Mouse (Mus musculus) left cerebral cortex, postnatal 25 days (tissue): ENCODE data around the gene Cdk5rap2. TPM values are rescaled to one million over a fixed set of nuclear protein-coding genes. Genes with fewer than 3 reads are reported as not detected.
A peak's percentile ranks its signal among the peaks of the same experiment; 100 is the strongest.

Experiments used
- DNase-seq, 2 experiments: peaks; one replicate each; pipeline ENCODE4 v3.0.0; 2022; ENCODE audit warnings: low spot score in 2 of 2, mixed read lengths in 1 of 2
- intact Hi-C: fragments of 180-260 bp; cut with DNase I; formaldehyde crosslinking; loops from one replicate; pipeline ENCODE4 v1.15.1; 2025
- total RNA-seq, 2 experiments: library from RNA; stranded (reverse); gene quantifications; 2 replicates each; pipeline ENCODE4 v1.2.3; 2021

The Cdk5rap2 gene
- total RNA-seq, 2 experiments from 2014 or later = 7.0 to 8.9 TPM

DNA sequence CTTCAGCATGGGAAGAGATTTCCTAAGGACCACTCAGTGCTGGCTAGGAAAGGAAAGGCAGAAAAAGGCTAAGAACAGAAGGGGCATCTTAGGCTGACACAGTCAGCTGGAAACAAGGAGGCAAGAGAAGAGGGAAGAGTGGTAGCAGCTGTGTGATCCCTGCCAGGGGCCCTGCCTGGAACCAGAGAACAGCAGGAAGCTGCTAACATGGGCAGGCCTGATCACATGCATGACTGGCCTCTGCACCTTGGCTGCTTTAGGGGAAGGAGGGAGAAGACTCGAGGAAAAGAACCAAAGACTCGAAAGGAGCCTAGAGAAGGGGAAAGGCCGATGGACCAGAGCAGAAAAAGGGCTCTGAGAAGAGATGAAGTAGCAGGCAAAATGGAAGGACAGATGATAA lies 188.4 kb downstream of the Cdk5rap2 start:
- no peak for DNase-seq
- intact Hi-C loops = loop anchor here (5.0 kb wide), 1 partner anchor 35 kb away; no protein-coding TSS in a partner anchor

DNA sequence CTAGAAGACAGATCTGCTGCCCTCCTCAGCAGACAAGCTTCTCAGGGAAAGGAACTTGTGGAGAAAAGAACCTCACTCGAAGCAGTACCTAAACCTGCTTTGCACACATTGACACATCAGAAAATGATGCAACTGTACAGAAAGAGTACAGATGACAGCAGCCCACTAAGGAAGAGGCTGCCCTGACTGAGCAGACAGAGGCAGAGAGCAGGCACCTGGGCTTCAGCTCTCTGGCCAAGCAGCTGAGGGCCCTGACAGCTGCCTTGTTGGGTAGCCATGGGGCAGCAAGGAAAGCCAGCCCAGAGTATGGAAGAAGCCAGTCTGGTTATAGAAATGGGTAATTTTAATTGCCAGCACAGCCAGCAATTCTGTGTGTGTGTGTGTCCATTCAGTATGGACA lies 188.9 kb downstream of the Cdk5rap2 start:
- intact Hi-C loops = loop anchor here (5.0 kb wide), 1 partner anchor 36 kb away; no protein-coding TSS in a partner anchor
- no peak for DNase-seq

DNA sequence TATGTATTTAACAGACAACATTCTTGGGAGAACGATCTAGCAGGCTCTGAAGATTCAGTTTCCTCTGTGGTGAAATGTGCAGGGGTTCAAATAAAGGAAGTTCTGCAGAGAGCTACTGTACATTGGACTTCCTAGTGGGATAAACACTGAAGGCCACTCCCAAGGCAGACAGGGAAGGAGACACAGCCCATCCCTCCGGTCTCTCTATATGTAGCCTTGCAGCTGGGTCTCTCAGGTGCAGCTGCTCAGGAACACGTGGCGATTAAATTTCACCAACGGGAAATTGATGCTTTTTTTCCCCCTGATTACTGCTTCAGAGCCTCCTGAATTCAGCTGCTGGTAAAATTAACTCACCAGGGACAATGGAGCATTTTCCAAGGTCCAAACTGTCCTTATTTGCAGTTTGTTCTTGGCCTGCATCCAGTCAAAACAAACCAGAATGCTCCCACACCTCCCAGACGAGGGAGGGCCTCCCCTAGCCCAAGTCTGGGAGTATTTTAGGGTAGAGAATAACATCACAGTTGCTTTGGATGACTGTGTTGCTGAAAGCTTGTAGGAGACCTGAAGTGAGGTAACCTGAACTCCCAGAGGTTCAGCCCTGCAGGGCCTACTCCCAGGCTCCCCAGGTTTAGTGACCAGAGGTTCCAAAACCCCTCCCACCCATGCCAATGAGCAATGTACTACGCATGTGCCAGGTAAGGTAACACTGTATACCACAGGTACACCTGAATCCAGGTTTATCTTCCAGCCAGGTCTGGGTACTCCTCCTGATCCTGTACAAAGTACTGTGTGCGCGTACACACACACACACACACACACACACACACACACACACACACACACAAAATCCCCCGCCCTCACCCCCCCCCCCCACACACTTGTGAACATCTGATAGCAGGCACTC lies 189.7 kb downstream of the Cdk5rap2 start:
- DNase-seq = peak; percentile 49 to 79
- intact Hi-C loops = loop anchor here (5.0 kb wide), 1 partner anchor 37 kb away; no protein-coding TSS in a partner anchor

DNA sequence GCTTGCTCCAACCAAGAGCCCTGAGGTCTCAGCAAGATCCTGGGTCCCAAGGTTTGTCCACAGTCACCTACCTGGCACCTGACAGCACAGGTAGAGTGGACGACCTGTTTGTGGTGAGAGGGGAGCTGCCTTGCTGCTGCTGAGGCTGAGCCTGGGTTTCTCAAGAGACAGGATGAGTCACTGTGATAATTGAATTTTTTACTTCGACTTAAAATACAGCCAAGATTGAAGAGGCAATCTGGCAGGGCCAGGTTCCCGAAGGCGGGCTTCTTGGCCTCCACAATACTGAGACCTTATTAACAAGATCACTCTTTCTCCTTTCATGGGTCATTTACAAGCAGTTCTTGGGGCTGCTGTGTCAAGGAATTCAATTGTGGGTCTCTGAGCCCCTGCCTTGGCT lies 190.5 kb downstream of the Cdk5rap2 start:
- peak; percentile 41 to 73 for DNase-seq
- intact Hi-C loops = loop anchor here (5.0 kb wide), 1 partner anchor 38 kb away; no protein-coding TSS in a partner anchor

DNA sequence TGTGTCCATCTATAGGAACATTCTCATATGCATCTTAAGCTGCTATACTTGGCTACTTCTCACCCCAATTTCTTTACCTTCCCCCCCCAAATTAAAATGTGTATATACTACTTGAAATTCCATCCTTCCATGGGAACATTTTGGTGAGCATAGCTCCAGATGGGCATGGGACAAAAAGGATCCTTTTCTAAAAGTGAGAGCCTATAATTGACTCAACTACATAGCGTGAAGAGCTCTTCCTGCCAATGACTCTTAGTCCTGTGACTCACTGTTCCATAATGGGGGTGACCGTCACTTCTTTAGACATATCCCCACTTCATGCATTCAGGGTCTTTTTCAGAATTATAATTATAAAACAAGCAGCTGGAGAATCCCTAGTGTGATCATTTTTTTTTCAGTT lies 224.3 kb downstream of the Cdk5rap2 start:
- DNase-seq = peak; percentile 32 to 95
- intact Hi-C loops = loop anchor here (1.0 to 10.0 kb wide), 7 partner anchors 45 to 1234 kb away; partner anchors contain the start of gene Brinp1

Other genes starting within 250 kb of the Cdk5rap2 start
- gene Megf9, start 124.6 kb upstream of the Cdk5rap2 start, total RNA-seq = 100 to 1,000 TPM in 1 of 2 experiments, 10 to 100 TPM in 1; 97.8 to 101 TPM